Mouse (Mus musculus): ENCODE data around the gene Alox5ap. TPM values are rescaled to one million over a fixed set of nuclear protein-coding genes. Genes with fewer than 3 reads are reported as not detected.

Alox5ap gene
- polyA plus RNA-seq (2014; fragmentation: Nextera tagmentation; extraction: Ambion mirVana) = 5.2 and 6.4 TPM in 2 replicates

- H3K4me2 ChIP-seq = no peak within 1 kb of the TSS
- no peaks in the 10 kb centered on the region for H3K27me3 ChIP-seq (ENCODE audit: control insufficient read depth, insufficient read depth, low read length)
- H3K4me3 ChIP-seq (ENCODE audit: low read depth, low read length) = no peak within 1 kb of the TSS
- H3K36me3 ChIP-seq (ENCODE audit: control insufficient read depth, insufficient read depth, low read length) = no peaks in the 10 kb centered on the region
- H3K9me3 ChIP-seq (replicated peaks; ENCODE audit: control insufficient read depth, low read length) = no peaks in the 10 kb centered on the region
- H3K9ac ChIP-seq (ENCODE audit: low read depth, low read length) = no peak within 1 kb of the TSS
- ATAC-seq (replicated peaks; ENCODE audit: insufficient number of reproducible peaks, low FRiP score, low TSS enrichment) = no peak
- no peaks in the 10 kb centered on the region for H3K4me1 ChIP-seq (ENCODE audit: control insufficient read depth, insufficient read depth, low read length)
- WGBS (ENCODE audit: insufficient replicate concordance) = 47% methylated on average over 4 of the region's 4 CpGs
- no peak within 1 kb of the TSS for H3K27ac ChIP-seq (ENCODE audit: low read depth, low read length)
These were observed at the start of gene Alox5ap for GRCm38 (mm10) chr5:149264405-149264804. Alox5ap (plus strand) TSS chr5:149264767.

GRCm38 (mm10) chr5:149215540-149215939, 49.0 kb upstream of the Alox5ap start:
- no peak overlapping the region for H3K4me3 ChIP-seq (ENCODE audit: low read depth, low read length)
- no peaks in the 10 kb centered on the region for H3K4me1 ChIP-seq (ENCODE audit: control insufficient read depth, insufficient read depth, low read length)
- 95% methylated on average over 7 of the region's 7 CpGs for WGBS (ENCODE audit: insufficient replicate concordance)
- no peak overlapping the region for H3K4me2 ChIP-seq
- no peaks in the 10 kb centered on the region for H3K9me3 ChIP-seq (replicated peaks; ENCODE audit: control insufficient read depth, low read length)
- no peak overlapping the region for H3K27ac ChIP-seq (ENCODE audit: low read depth, low read length)
- no peak for ATAC-seq (replicated peaks; ENCODE audit: insufficient number of reproducible peaks, low FRiP score, low TSS enrichment)
- peaks cover 29% of the 10 kb centered on the region for H3K36me3 ChIP-seq (ENCODE audit: control insufficient read depth, insufficient read depth, low read length)
- H3K27me3 ChIP-seq (ENCODE audit: control insufficient read depth, insufficient read depth, low read length) = no peaks in the 10 kb centered on the region
- no peak overlapping the region for H3K9ac ChIP-seq (ENCODE audit: low read depth, low read length)

GRCm38 (mm10) chr5:149217524-149218357, 46.8 kb upstream of the Alox5ap start:
- Histone ChIP-seq H3K4me3 (ENCODE audit: low read depth, low read length) (no peak overlapping the region), H3K36me3 (ENCODE audit: control insufficient read depth, insufficient read depth, low read length) (peaks cover 23% of the 10 kb centered on the region), H3K9me3 (replicated peaks; ENCODE audit: control insufficient read depth, low read length) (no peaks in the 10 kb centered on the region), H3K27ac (ENCODE audit: low read depth, low read length) (no peak overlapping the region), H3K4me2 (no peak overlapping the region), H3K27me3 (ENCODE audit: control insufficient read depth, insufficient read depth, low read length) (no peaks in the 10 kb centered on the region), H3K9ac (ENCODE audit: low read depth, low read length) (no peak overlapping the region), H3K4me1 (ENCODE audit: control insufficient read depth, insufficient read depth, low read length) (no peaks in the 10 kb centered on the region)
- no peak for ATAC-seq (replicated peaks; ENCODE audit: insufficient number of reproducible peaks, low FRiP score, low TSS enrichment)
- 69% methylated on average over 6 of the region's 6 CpGs for WGBS (ENCODE audit: insufficient replicate concordance)

DNA sequence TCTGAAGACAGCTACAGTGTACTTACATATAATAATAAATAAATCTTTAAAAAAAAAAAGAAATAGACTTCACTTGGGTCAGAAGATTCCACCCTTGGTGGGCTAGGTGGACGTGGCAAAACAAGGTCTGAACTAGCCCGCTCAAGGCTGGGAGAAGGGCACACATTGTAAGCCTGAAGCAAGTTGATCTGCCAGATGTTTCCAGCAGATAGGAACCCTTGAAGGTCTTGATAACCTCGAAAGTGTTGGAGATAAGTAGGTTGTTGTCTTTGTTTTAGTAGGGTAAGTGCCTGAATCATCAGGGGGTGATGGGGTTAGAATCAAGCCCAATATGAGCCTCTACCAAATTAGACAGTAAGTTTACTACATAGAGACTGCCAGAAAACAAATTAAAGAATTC, 45.1 kb upstream of the Alox5ap start:
- H3K4me2 ChIP-seq = no peak overlapping the region
- ATAC-seq (replicated peaks; ENCODE audit: insufficient number of reproducible peaks, low FRiP score, low TSS enrichment) = no peak
- 47% methylated on average over 3 of the region's 3 CpGs for WGBS (ENCODE audit: insufficient replicate concordance)

DNA sequence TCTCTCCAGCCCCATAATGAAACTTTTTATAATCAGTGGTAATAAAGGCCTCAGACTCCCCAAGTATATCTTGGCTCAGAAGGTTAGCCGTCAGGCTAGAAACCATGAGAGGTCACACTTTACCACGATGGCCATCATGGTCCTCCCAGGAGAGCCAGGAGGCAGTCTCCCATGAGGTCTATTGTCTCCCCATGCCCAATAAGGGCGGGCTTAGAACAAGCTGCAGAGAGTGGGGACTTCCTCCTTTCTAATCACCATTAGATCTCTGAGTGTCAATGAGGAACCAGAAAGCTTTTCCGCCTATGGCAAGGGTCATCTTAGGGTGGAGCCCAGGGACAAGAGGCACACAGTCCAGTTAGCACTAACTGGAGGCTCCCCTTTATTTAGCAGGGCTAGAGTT, 43.2 kb upstream of the Alox5ap start:
- Histone ChIP-seq H3K9me3 (replicated peaks; ENCODE audit: control insufficient read depth, low read length) (no peaks in the 10 kb centered on the region), H3K4me3 (ENCODE audit: low read depth, low read length) (no peak overlapping the region), H3K4me2 (no peak overlapping the region), H3K27ac (ENCODE audit: low read depth, low read length) (no peak overlapping the region), H3K9ac (ENCODE audit: low read depth, low read length) (no peak overlapping the region), H3K27me3 (ENCODE audit: control insufficient read depth, insufficient read depth, low read length) (no peaks in the 10 kb centered on the region), H3K36me3 (ENCODE audit: control insufficient read depth, insufficient read depth, low read length) (no peaks in the 10 kb centered on the region; the same call in 1 of the 2 replicates), H3K4me1 (ENCODE audit: control insufficient read depth, insufficient read depth, low read length) (no peaks in the 10 kb centered on the region)
- no peak for ATAC-seq (replicated peaks; ENCODE audit: insufficient number of reproducible peaks, low FRiP score, low TSS enrichment)
- 83% methylated on average over 4 of the region's 4 CpGs for WGBS (ENCODE audit: insufficient replicate concordance)

More for the DNA sequence above, 45.1 kb upstream of the Alox5ap start:
- no peak overlapping the region for H3K27ac ChIP-seq (ENCODE audit: low read depth, low read length)
- H3K36me3 ChIP-seq (ENCODE audit: control insufficient read depth, insufficient read depth, low read length) = peaks cover 12% of the 10 kb centered on the region
- H3K27me3 ChIP-seq (ENCODE audit: control insufficient read depth, insufficient read depth, low read length) = no peaks in the 10 kb centered on the region
- H3K9me3 ChIP-seq (replicated peaks; ENCODE audit: control insufficient read depth, low read length) = no peaks in the 10 kb centered on the region
- H3K9ac ChIP-seq (ENCODE audit: low read depth, low read length) = no peak overlapping the region
- no peaks in the 10 kb centered on the region for H3K4me1 ChIP-seq (ENCODE audit: control insufficient read depth, insufficient read depth, low read length)
- no peak overlapping the region for H3K4me3 ChIP-seq (ENCODE audit: low read depth, low read length)

DNA sequence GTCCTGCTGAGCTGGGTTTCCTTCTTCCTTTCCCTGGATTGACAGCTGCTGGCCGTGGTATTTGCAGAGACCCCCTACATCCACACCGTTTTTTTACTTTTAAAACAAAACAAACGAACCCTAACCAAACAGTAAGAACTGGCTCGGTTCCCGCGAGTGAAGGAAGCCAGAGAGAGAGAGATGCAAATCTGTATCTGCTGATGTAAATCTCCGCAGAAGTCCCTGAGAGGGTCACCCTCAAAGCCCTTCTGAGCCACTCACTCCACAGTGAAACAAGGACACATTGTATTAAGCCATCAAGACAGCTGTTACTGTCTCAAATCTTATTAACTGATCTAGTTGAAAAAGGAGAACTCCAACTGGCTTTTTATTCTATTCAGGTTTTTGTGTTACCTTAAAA, 39.9 kb upstream of the Alox5ap start:
- Histone ChIP-seq H3K9ac (ENCODE audit: low read depth, low read length) (no peak overlapping the region), H3K4me2 (no peak overlapping the region), H3K4me1 (ENCODE audit: control insufficient read depth, insufficient read depth, low read length) (0 out of 2 replicates have a peak, but pooled peaks cover 2% of the 10 kb centered on the region), H3K36me3 (ENCODE audit: control insufficient read depth, insufficient read depth, low read length) (no peaks in the 10 kb centered on the region), H3K9me3 (replicated peaks; ENCODE audit: control insufficient read depth, low read length) (no peaks in the 10 kb centered on the region), H3K27me3 (ENCODE audit: control insufficient read depth, insufficient read depth, low read length) (no peaks in the 10 kb centered on the region), H3K27ac (ENCODE audit: low read depth, low read length) (no peak overlapping the region), H3K4me3 (ENCODE audit: low read depth, low read length) (no peak overlapping the region)
- ATAC-seq (replicated peaks; ENCODE audit: insufficient number of reproducible peaks, low FRiP score, low TSS enrichment) = no peak
- WGBS (ENCODE audit: insufficient replicate concordance) = 15% methylated on average over 7 of the region's 7 CpGs

DNA sequence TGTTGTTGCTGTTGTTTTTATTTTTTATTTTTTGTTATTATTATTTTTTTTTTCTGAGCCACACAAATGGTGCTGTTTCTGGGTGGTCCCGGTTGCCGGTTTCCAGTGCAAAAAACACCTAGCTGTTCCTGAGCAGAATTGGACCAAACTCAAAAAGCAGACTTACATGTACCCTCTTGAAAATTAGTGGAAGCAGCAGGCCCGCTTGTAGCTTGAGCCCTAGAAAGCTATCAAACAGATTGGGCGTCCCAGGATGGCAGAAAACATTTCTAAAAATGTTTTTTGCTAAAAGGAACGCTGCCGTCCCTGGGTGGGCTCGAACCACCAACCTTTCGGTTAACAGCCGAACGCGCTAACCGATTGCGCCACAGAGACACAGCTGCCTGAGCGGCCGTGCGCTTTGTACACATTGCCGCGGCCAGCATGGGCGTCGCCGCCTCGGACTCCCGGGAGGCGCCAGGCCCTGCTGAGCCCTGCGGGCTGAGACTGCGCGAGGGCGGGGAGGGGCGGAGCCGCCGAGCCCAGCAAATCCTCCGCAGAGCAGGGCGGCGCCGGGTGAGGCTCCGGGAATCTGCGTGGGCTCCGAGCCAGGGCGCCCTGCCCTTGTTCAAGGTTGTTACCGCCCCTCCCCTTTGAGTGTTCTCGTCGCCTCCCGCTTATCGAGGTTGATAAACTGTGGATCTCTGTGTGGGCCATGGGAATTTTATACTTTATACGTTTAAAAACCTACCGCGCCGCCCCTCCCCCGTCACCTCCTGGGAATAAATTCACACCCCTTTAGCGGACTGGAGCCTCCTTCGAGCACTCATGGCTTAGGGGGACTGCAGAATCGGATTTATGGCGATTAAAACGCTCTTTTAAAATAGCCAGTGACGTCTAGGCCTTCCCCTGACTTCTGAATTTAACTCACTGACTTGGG, 35.6 kb upstream of the Alox5ap start:
- peak; percentile 100 for ATAC-seq (replicated peaks; ENCODE audit: insufficient number of reproducible peaks, low FRiP score, low TSS enrichment)

GRCm38 (mm10) chr5:149229619-149230339, 34.8 kb upstream of the Alox5ap start:
- Histone ChIP-seq H3K4me2 (peak overlapping the region; percentile 67), H3K4me1 (ENCODE audit: control insufficient read depth, insufficient read depth, low read length) (0 out of 2 replicates have a peak, but pooled peaks cover 2% of the 10 kb centered on the region), H3K27me3 (ENCODE audit: control insufficient read depth, insufficient read depth, low read length) (no peaks in the 10 kb centered on the region), H3K9me3 (replicated peaks; ENCODE audit: control insufficient read depth, low read length) (no peaks in the 10 kb centered on the region), H3K27ac (ENCODE audit: low read depth, low read length) (peak overlapping the region; percentile 92), H3K9ac (ENCODE audit: low read depth, low read length) (peak overlapping the region; percentile 79), H3K4me3 (ENCODE audit: low read depth, low read length) (peak overlapping the region; percentile 54), H3K36me3 (ENCODE audit: control insufficient read depth, insufficient read depth, low read length) (no peaks in the 10 kb centered on the region)
- ATAC-seq (replicated peaks; ENCODE audit: insufficient number of reproducible peaks, low FRiP score, low TSS enrichment) = peak; percentile 3; the same call in 1 of the 2 replicates
- 68% methylated on average over 18 of the region's 18 CpGs for WGBS (ENCODE audit: insufficient replicate concordance)

More for the DNA sequence above, 35.6 kb upstream of the Alox5ap start:
- no peaks in the 10 kb centered on the region for H3K9me3 ChIP-seq (replicated peaks; ENCODE audit: control insufficient read depth, low read length)
- H3K27ac ChIP-seq (ENCODE audit: low read depth, low read length) = peak overlapping the region; percentile 92
- no peaks in the 10 kb centered on the region for H3K36me3 ChIP-seq (ENCODE audit: control insufficient read depth, insufficient read depth, low read length)
- no peaks in the 10 kb centered on the region for H3K27me3 ChIP-seq (ENCODE audit: control insufficient read depth, insufficient read depth, low read length)
- whole genome bisulfite sequencing (ENCODE audit: insufficient replicate concordance) = 3% methylated on average over 55 of the region's 55 CpGs
- H3K4me3 ChIP-seq (ENCODE audit: low read depth, low read length) = peak overlapping the region; percentile 54
- peak overlapping the region; percentile 79 for H3K9ac ChIP-seq (ENCODE audit: low read depth, low read length)
- 0 out of 2 replicates have a peak, but pooled peaks cover 2% of the 10 kb centered on the region for H3K4me1 ChIP-seq (ENCODE audit: control insufficient read depth, insufficient read depth, low read length)
- peak overlapping the region; percentile 67 for H3K4me2 ChIP-seq

Measured in heart, embryonic 11.5 days (tissue).